Mouse (Mus musculus): ENCODE measurements at regions not wholly inside any gene's neighbourhood (a gene's known extent, or its start where the extent isn't known, plus 50 kb on each side); places are given as distances from the start of the nearest gene placed in this dataset.

GRCm38 (mm10) chr14:120146312-120146711 is 104.1 kb upstream of the Oxgr1 start:
- H3K27ac ChIP-seq (ENCODE audit: low read depth): no peak overlapping the region
- no peaks in the 10 kb centered on the region for H3K4me1 ChIP-seq (ENCODE audit: insufficient read depth)
- TF ChIP-seq CTCF (IDR thresholded peaks at IDR 0.05; ENCODE audit: low read depth): no peak
- 90% methylated on average over 11 of the region's 11 CpGs for WGBS
- H3K9me3 ChIP-seq (ENCODE audit: low read depth, low read length): no peaks in the 10 kb centered on the region
- no peaks in the 10 kb centered on the region for H3K27me3 ChIP-seq (ENCODE audit: insufficient read depth, low read length)
- ATAC-seq (ENCODE audit: insufficient read depth) (no peak), DNase-seq (no peak)
- H3K9ac ChIP-seq: no peak overlapping the region
- H3K4me2 ChIP-seq: no peak overlapping the region
- no peak overlapping the region for H3K4me3 ChIP-seq (ENCODE audit: low read depth, low read length)
- H3K36me3 ChIP-seq (ENCODE audit: insufficient read depth): no peaks in the 10 kb centered on the region

GRCm38 (mm10) chr14:120146908-120147770 is 104.9 kb upstream of the Oxgr1 start:
- Histone ChIP-seq H3K4me2 (no peak overlapping the region), H3K4me1 (ENCODE audit: insufficient read depth) (no peaks in the 10 kb centered on the region), H3K9me3 (ENCODE audit: low read depth, low read length) (no peaks in the 10 kb centered on the region), H3K27me3 (ENCODE audit: insufficient read depth, low read length) (no peaks in the 10 kb centered on the region), H3K4me3 (ENCODE audit: low read depth, low read length) (no peak overlapping the region), H3K27ac (ENCODE audit: low read depth) (no peak overlapping the region), H3K9ac (no peak overlapping the region), H3K36me3 (ENCODE audit: insufficient read depth) (no peaks in the 10 kb centered on the region)
- no peak for ATAC-seq (ENCODE audit: insufficient read depth)
- TF ChIP-seq CTCF (IDR thresholded peaks at IDR 0.05; ENCODE audit: low read depth): no peak
- WGBS: 70% methylated on average over 8 of the region's 8 CpGs
- DNase-seq: no peak

GRCm38 (mm10) chr14:120148803-120149202 is 106.6 kb upstream of the Oxgr1 start:
- WGBS: 80% methylated on average over 11 of the region's 11 CpGs
- Histone ChIP-seq H3K36me3 (ENCODE audit: insufficient read depth) (no peaks in the 10 kb centered on the region), H3K4me2 (no peak overlapping the region), H3K9me3 (ENCODE audit: low read depth, low read length) (no peaks in the 10 kb centered on the region), H3K4me1 (ENCODE audit: insufficient read depth) (no peaks in the 10 kb centered on the region), H3K27ac (ENCODE audit: low read depth) (no peak overlapping the region), H3K9ac (no peak overlapping the region), H3K4me3 (ENCODE audit: low read depth, low read length) (no peak overlapping the region), H3K27me3 (ENCODE audit: insufficient read depth, low read length) (no peaks in the 10 kb centered on the region)
- ATAC-seq (ENCODE audit: insufficient read depth): no peak
- TF ChIP-seq CTCF (IDR thresholded peaks at IDR 0.05; ENCODE audit: low read depth): no peak
- no peak for DNase-seq

GRCm38 (mm10) chr14:120149341-120149741 is 107.1 kb upstream of the Oxgr1 start:
- Histone ChIP-seq H3K4me2 (no peak overlapping the region), H3K4me3 (ENCODE audit: low read depth, low read length) (no peak overlapping the region), H3K4me1 (ENCODE audit: insufficient read depth) (no peaks in the 10 kb centered on the region), H3K27me3 (ENCODE audit: insufficient read depth, low read length) (no peaks in the 10 kb centered on the region), H3K27ac (ENCODE audit: low read depth) (no peak overlapping the region), H3K36me3 (ENCODE audit: insufficient read depth) (no peaks in the 10 kb centered on the region), H3K9ac (no peak overlapping the region), H3K9me3 (ENCODE audit: low read depth, low read length) (no peaks in the 10 kb centered on the region)
- WGBS: 83% methylated on average over 11 of the region's 11 CpGs
- ATAC-seq (ENCODE audit: insufficient read depth) (no peak), DNase-seq (no peak)
- TF ChIP-seq CTCF (IDR thresholded peaks at IDR 0.05; ENCODE audit: low read depth): no peak

- Histone ChIP-seq H3K27ac (ENCODE audit: low read depth) (no peak overlapping the region), H3K9me3 (ENCODE audit: low read depth, low read length) (no peaks in the 10 kb centered on the region), H3K4me2 (no peak overlapping the region), H3K27me3 (ENCODE audit: insufficient read depth, low read length) (no peaks in the 10 kb centered on the region), H3K9ac (no peak overlapping the region), H3K4me3 (ENCODE audit: low read depth, low read length) (no peak overlapping the region), H3K36me3 (ENCODE audit: insufficient read depth) (no peaks in the 10 kb centered on the region), H3K4me1 (ENCODE audit: insufficient read depth) (peaks cover 5% of the 10 kb centered on the region; the same call in 1 of the 2 replicates)
- 38% methylated on average over 1 of the region's 1 CpGs for WGBS
- ATAC-seq (ENCODE audit: insufficient read depth) (no peak), DNase-seq (no peak)
- TF ChIP-seq CTCF (IDR thresholded peaks at IDR 0.05; ENCODE audit: low read depth): no peak
Measured at GRCm38 (mm10) chr14:120150589-120150988, 108.4 kb upstream of the Oxgr1 start.

GRCm38 (mm10) chr14:120154413-120154812 is 112.2 kb upstream of the Oxgr1 start:
- Histone ChIP-seq H3K36me3 (ENCODE audit: insufficient read depth) (no peaks in the 10 kb centered on the region), H3K27ac (ENCODE audit: low read depth) (no peak overlapping the region), H3K9me3 (ENCODE audit: low read depth, low read length) (no peaks in the 10 kb centered on the region), H3K4me1 (ENCODE audit: insufficient read depth) (peaks cover 16% of the 10 kb centered on the region), H3K4me3 (ENCODE audit: low read depth, low read length) (no peak overlapping the region), H3K9ac (no peak overlapping the region), H3K27me3 (ENCODE audit: insufficient read depth, low read length) (no peaks in the 10 kb centered on the region), H3K4me2 (no peak overlapping the region)
- ATAC-seq (ENCODE audit: insufficient read depth) (no peak), DNase-seq (no peak)
- 54% methylated on average over 7 of the region's 7 CpGs for WGBS
- TF ChIP-seq CTCF (IDR thresholded peaks at IDR 0.05; ENCODE audit: low read depth): no peak

- no peak for ATAC-seq (ENCODE audit: insufficient read depth)
- H3K36me3 ChIP-seq (ENCODE audit: insufficient read depth): no peaks in the 10 kb centered on the region
- H3K4me1 ChIP-seq (ENCODE audit: insufficient read depth): no peaks in the 10 kb centered on the region
- no peak overlapping the region for H3K4me2 ChIP-seq
- no peaks in the 10 kb centered on the region for H3K27me3 ChIP-seq (ENCODE audit: insufficient read depth, low read length)
- no peak overlapping the region for H3K4me3 ChIP-seq (ENCODE audit: low read depth, low read length)
- no peak for TF ChIP-seq CTCF (IDR thresholded peaks at IDR 0.05; ENCODE audit: low read depth)
- no peak overlapping the region for H3K27ac ChIP-seq (ENCODE audit: low read depth)
- no peak overlapping the region for H3K9ac ChIP-seq
- H3K9me3 ChIP-seq (ENCODE audit: low read depth, low read length): no peaks in the 10 kb centered on the region
- DNase-seq: no peak
- 29% methylated on average over 2 of the region's 2 CpGs for WGBS
Measured at GRCm38 (mm10) chr14:120164184-120164583, 111.3 kb upstream of the Mbnl2 start.
